Mouse (Mus musculus): ENCODE measurements around the gene Prcd.
"Not testable (repeated sequence)": the region's sequence is repeated elsewhere in the genome, so short reads cannot be mapped to it uniquely, and the experiment has no call there.

Prcd gene

GRCm38 (mm10) chr11:116653234-116653633, at the start of gene Prcd:
Gene Prcd (plus strand): TSS chr11:116653534.
- in situ Hi-C loops (cut with MboI; ENCODE audit: low pct_unique_long_range_greater_than_20kb in 1 of 2, low sequenced_read_pairs in 2 of 2, unreplicated experiment in 1 of 2), result loop anchor here in 1 of 2 experiments (25.0 kb wide), 1 partner anchor 384 kb away; no protein-coding TSS in a partner anchor

- in situ Hi-C loops (cut with MboI; ENCODE audit: low pct_unique_long_range_greater_than_20kb in 1 of 2, low sequenced_read_pairs in 2 of 2, unreplicated experiment in 1 of 2), result no loop called here
These were observed 49.2 kb upstream of the Prcd start for GRCm38 (mm10) chr11:116604097-116604496.

GRCm38 (mm10) chr11:116607717-116608116, 45.6 kb upstream of the Prcd start:
- in situ Hi-C loops (cut with MboI; ENCODE audit: low pct_unique_long_range_greater_than_20kb in 1 of 2, low sequenced_read_pairs in 2 of 2, unreplicated experiment in 1 of 2), result no loop called here

- in situ Hi-C loops (cut with MboI; ENCODE audit: low pct_unique_long_range_greater_than_20kb in 1 of 2, low sequenced_read_pairs in 2 of 2, unreplicated experiment in 1 of 2), result no loop called here
These were observed 43.2 kb upstream of the Prcd start for GRCm38 (mm10) chr11:116609965-116610630.

- in situ Hi-C loops (cut with MboI; ENCODE audit: low pct_unique_long_range_greater_than_20kb in 1 of 2, low sequenced_read_pairs in 2 of 2, unreplicated experiment in 1 of 2), result not testable (repeated sequence)
These were observed 42.2 kb upstream of the Prcd start for GRCm38 (mm10) chr11:116611168-116611567.

- in situ Hi-C loops (cut with MboI; ENCODE audit: low pct_unique_long_range_greater_than_20kb in 1 of 2, low sequenced_read_pairs in 2 of 2, unreplicated experiment in 1 of 2), result no loop called here
These were observed 41.5 kb upstream of the Prcd start for GRCm38 (mm10) chr11:116611883-116612282.

GRCm38 (mm10) chr11:116612554-116612953, 40.8 kb upstream of the Prcd start:
- in situ Hi-C loops (cut with MboI; ENCODE audit: low pct_unique_long_range_greater_than_20kb in 1 of 2, low sequenced_read_pairs in 2 of 2, unreplicated experiment in 1 of 2), result no loop called here

GRCm38 (mm10) chr11:116613234-116613633, 40.1 kb upstream of the Prcd start:
- in situ Hi-C loops (cut with MboI; ENCODE audit: low pct_unique_long_range_greater_than_20kb in 1 of 2, low sequenced_read_pairs in 2 of 2, unreplicated experiment in 1 of 2), result no loop called here

- in situ Hi-C loops (cut with MboI; ENCODE audit: low pct_unique_long_range_greater_than_20kb in 1 of 2, low sequenced_read_pairs in 2 of 2, unreplicated experiment in 1 of 2), result no loop called here
These were observed 37.4 kb upstream of the Prcd start for GRCm38 (mm10) chr11:116615735-116616437.

GRCm38 (mm10) chr11:116616438-116617118, 36.8 kb upstream of the Prcd start:
- in situ Hi-C loops (cut with MboI; ENCODE audit: low pct_unique_long_range_greater_than_20kb in 1 of 2, low sequenced_read_pairs in 2 of 2, unreplicated experiment in 1 of 2), result no loop called here

GRCm38 (mm10) chr11:116617641-116618040, 35.7 kb upstream of the Prcd start:
- in situ Hi-C loops (cut with MboI; ENCODE audit: low pct_unique_long_range_greater_than_20kb in 1 of 2, low sequenced_read_pairs in 2 of 2, unreplicated experiment in 1 of 2), result no loop called here

GRCm38 (mm10) chr11:116618666-116619065, 34.7 kb upstream of the Prcd start:
- in situ Hi-C loops (cut with MboI; ENCODE audit: low pct_unique_long_range_greater_than_20kb in 1 of 2, low sequenced_read_pairs in 2 of 2, unreplicated experiment in 1 of 2), result no loop called here

GRCm38 (mm10) chr11:116619156-116619555, 34.2 kb upstream of the Prcd start:
- in situ Hi-C loops (cut with MboI; ENCODE audit: low pct_unique_long_range_greater_than_20kb in 1 of 2, low sequenced_read_pairs in 2 of 2, unreplicated experiment in 1 of 2), result no loop called here

- in situ Hi-C loops (cut with MboI; ENCODE audit: low pct_unique_long_range_greater_than_20kb in 1 of 2, low sequenced_read_pairs in 2 of 2, unreplicated experiment in 1 of 2), result no loop called here
These were observed 33.8 kb upstream of the Prcd start for GRCm38 (mm10) chr11:116619561-116619960.

- in situ Hi-C loops (cut with MboI; ENCODE audit: low pct_unique_long_range_greater_than_20kb in 1 of 2, low sequenced_read_pairs in 2 of 2, unreplicated experiment in 1 of 2), result no loop called here
These were observed 33.3 kb upstream of the Prcd start for GRCm38 (mm10) chr11:116620073-116620472.

GRCm38 (mm10) chr11:116620559-116621253, 32.6 kb upstream of the Prcd start:
- in situ Hi-C loops (cut with MboI; ENCODE audit: low pct_unique_long_range_greater_than_20kb in 1 of 2, low sequenced_read_pairs in 2 of 2, unreplicated experiment in 1 of 2), result no loop called here

GRCm38 (mm10) chr11:116621258-116621704, 32.1 kb upstream of the Prcd start:
- in situ Hi-C loops (cut with MboI; ENCODE audit: low pct_unique_long_range_greater_than_20kb in 1 of 2, low sequenced_read_pairs in 2 of 2, unreplicated experiment in 1 of 2), result no loop called here

GRCm38 (mm10) chr11:116623281-116624124, 29.8 kb upstream of the Prcd start:
- in situ Hi-C loops (cut with MboI; ENCODE audit: low pct_unique_long_range_greater_than_20kb in 1 of 2, low sequenced_read_pairs in 2 of 2, unreplicated experiment in 1 of 2), result no loop called here

Data from mouse embryonic stem cell (cell line).